Mouse (Mus musculus) CH12.LX (cell line): ENCODE results near the gene Rcn1. TPM values are rescaled to one million over a fixed set of nuclear protein-coding genes. Genes with fewer than 3 reads are reported as not detected.
A peak's percentile ranks its signal among the peaks of the same experiment; 100 is the strongest.

Experiments
- DNase-seq: peaks from one replicate; pipeline ENCODE4 v3.0.0-alpha.2; 2013; ENCODE audit errors: extremely low read depth
- H3K27ac ChIP-seq: 2 replicates; pipeline ENCODE4 v1.5.1; 2012; ENCODE audit warnings: low read depth, mild to moderate bottlenecking, control low read depth, moderate library complexity; ENCODE audit not compliant: insufficient read depth
- H3K27me3 ChIP-seq: replicated peaks from 2 replicates; pipeline ENCODE3; 2012; ENCODE audit warnings: inconsistent platforms
- H3K36me3 ChIP-seq, 2 experiments: replicated peaks in 1 of 2; 2 replicates each; pipeline versions ENCODE3 to v1.6.1; 2012; ENCODE audit warnings: inconsistent platforms in 1 of 2, low read length in 1 of 2, mild to moderate bottlenecking in 1 of 2, mixed read lengths in 1 of 2, moderate library complexity in 1 of 2; ENCODE audit not compliant: control insufficient read depth in 1 of 2, insufficient read depth in 1 of 2
- H3K4me1 ChIP-seq, 2 experiments: 2 replicates each; pipeline ENCODE4 v1.6.1; 2012; ENCODE audit warnings: inconsistent platforms in 1 of 2, moderate library complexity in 1 of 2; ENCODE audit not compliant: insufficient read depth in 2 of 2, control insufficient read depth in 1 of 2
- H3K4me2 ChIP-seq: 2 replicates; pipeline ENCODE4 v1.6.1; 2012; ENCODE audit warnings: low read depth, mild to moderate bottlenecking, control low read depth; ENCODE audit not compliant: poor library complexity, insufficient read depth, severe bottlenecking
- H3K4me3 ChIP-seq, 3 experiments: fragments of 150-350 bp in 1 of 3; sonication (generic) in 1 of 3; replicated peaks in 1 of 3; 2 replicates each; pipeline versions ENCODE3 to v1.5.1; 2011 to 2012; ENCODE audit warnings: low read depth in 2 of 3, low read length in 2 of 3, mild to moderate bottlenecking in 2 of 3, moderate library complexity in 2 of 3, control low read depth in 1 of 3, improper control_type of control experiment in 1 of 3, inconsistent platforms in 1 of 3, mixed read lengths in 1 of 3; ENCODE audit not compliant: poor library complexity in 1 of 3
- H3K79me2 ChIP-seq: replicated peaks from 2 replicates; pipeline ENCODE4 v1.6.1; 2012; ENCODE audit warnings: mild to moderate bottlenecking, moderate library complexity; ENCODE audit not compliant: control insufficient read depth, poor library complexity, insufficient read depth, severe bottlenecking; ENCODE audit errors: extremely low read depth
- H3K9ac ChIP-seq: 2 replicates; pipeline ENCODE4 v1.6.1; 2012; ENCODE audit warnings: low read depth, mild to moderate bottlenecking, control low read depth, moderate library complexity; ENCODE audit not compliant: insufficient read depth
- H3K9me3 ChIP-seq: replicated peaks from 2 replicates; pipeline ENCODE3; 2012; ENCODE audit warnings: low read length, inconsistent platforms, mixed read lengths
- CTCF ChIP-seq, 2 experiments: IDR thresholded peaks in 1 of 2; conservative IDR thresholded peaks in 1 of 2; 2 replicates each; pipeline ENCODE4 v1.5.1; 2011 to 2012; ENCODE audit warnings: low read depth in 2 of 2, low read length in 2 of 2, improper control_type of control experiment in 1 of 2, inconsistent platforms in 1 of 2, mild to moderate bottlenecking in 1 of 2, moderate library complexity in 1 of 2
- E2F4 ChIP-seq: IDR thresholded peaks from 2 replicates; pipeline ENCODE4 v1.6.1; 2011; ENCODE audit warnings: low read depth, low read length, improper control_type of control experiment; ENCODE audit not compliant: insufficient replicate concordance
- ELF1 ChIP-seq: IDR thresholded peaks from 2 replicates; pipeline ENCODE4 v1.6.1; 2014; ENCODE audit warnings: low read depth, mild to moderate bottlenecking, inconsistent platforms, low read length, improper control_type of control experiment
- EP300 ChIP-seq: IDR thresholded peaks from 2 replicates; pipeline ENCODE4 v1.6.1; 2011; ENCODE audit warnings: low read length, improper control_type of control experiment
- IRF4 ChIP-seq: IDR thresholded peaks from 2 replicates; pipeline ENCODE4 v1.6.1; 2014; ENCODE audit warnings: low read depth, mild to moderate bottlenecking, inconsistent platforms, low read length, improper control_type of control experiment
- JUN ChIP-seq: IDR thresholded peaks from 2 replicates; pipeline ENCODE4 v1.6.1; 2011; ENCODE audit warnings: low read depth, mild to moderate bottlenecking, low read length, improper control_type of control experiment, moderate library complexity; ENCODE audit not compliant: insufficient read depth
- JUND ChIP-seq: conservative IDR thresholded peaks from 2 replicates; pipeline ENCODE4 v1.6.1; 2011; ENCODE audit warnings: low read depth, low read length, improper control_type of control experiment
- MAFK ChIP-seq: IDR thresholded peaks from 2 replicates; pipeline ENCODE4 v1.6.1; 2011; ENCODE audit warnings: low read length, improper control_type of control experiment; ENCODE audit not compliant: insufficient replicate concordance
- MAX ChIP-seq: IDR thresholded peaks from 2 replicates; pipeline ENCODE4 v1.6.1; 2011; ENCODE audit warnings: low read length, improper control_type of control experiment
- MAZ ChIP-seq: IDR thresholded peaks from 2 replicates; pipeline ENCODE4 v1.6.1; 2012; ENCODE audit warnings: low read depth, mild to moderate bottlenecking, inconsistent platforms, low read length, improper control_type of control experiment, moderate library complexity
- MEF2A ChIP-seq: IDR thresholded peaks from 2 replicates; pipeline ENCODE4 v1.6.1; 2014; ENCODE audit warnings: low read depth, mild to moderate bottlenecking, inconsistent platforms, low read length, improper control_type of control experiment, borderline replicate concordance
- MXI1 ChIP-seq: IDR thresholded peaks from 2 replicates; pipeline ENCODE4 v1.6.1; 2011; ENCODE audit warnings: mild to moderate bottlenecking, low read depth, low read length, improper control_type of control experiment
- MYC ChIP-seq: IDR thresholded peaks from 2 replicates; pipeline ENCODE4 v1.6.1; 2011; ENCODE audit warnings: low read depth, mild to moderate bottlenecking, improper control_type of control experiment, low read length
- NELFE ChIP-seq: IDR thresholded peaks from 2 replicates; pipeline ENCODE4 v1.6.1; 2011; ENCODE audit warnings: low read depth, low read length, improper control_type of control experiment
- NRF1 ChIP-seq: IDR thresholded peaks from 2 replicates; pipeline ENCODE4 v1.6.1; 2014; ENCODE audit warnings: low read depth, mild to moderate bottlenecking, inconsistent platforms, low read length, improper control_type of control experiment, moderate library complexity
- POLR2A ChIP-seq: IDR thresholded peaks from 2 replicates; pipeline ENCODE4 v1.6.1; 2011; ENCODE audit warnings: low read depth, mild to moderate bottlenecking, improper control_type of control experiment, low read length
- RAD21 ChIP-seq: IDR thresholded peaks from 2 replicates; pipeline ENCODE4 v1.6.1; 2011; ENCODE audit warnings: low read depth, mild to moderate bottlenecking, low read length, improper control_type of control experiment, moderate library complexity
- SMC3 ChIP-seq: IDR thresholded peaks from 2 replicates; pipeline ENCODE4 v1.6.1; 2011; ENCODE audit warnings: low read depth, low read length, improper control_type of control experiment
- TBP ChIP-seq: conservative IDR thresholded peaks from 2 replicates; pipeline ENCODE4 v1.6.1; 2011; ENCODE audit warnings: low read depth, low read length, improper control_type of control experiment
- TCF12 ChIP-seq: IDR thresholded peaks from 2 replicates; pipeline ENCODE4 v1.6.1; 2014; ENCODE audit warnings: low read depth, mild to moderate bottlenecking, inconsistent platforms, low read length, improper control_type of control experiment
- UBTF ChIP-seq: IDR thresholded peaks from 2 replicates; pipeline ENCODE4 v1.6.1; 2012; ENCODE audit warnings: low read depth, mild to moderate bottlenecking, inconsistent platforms, low read length, improper control_type of control experiment, moderate library complexity
- USF2 ChIP-seq: conservative IDR thresholded peaks from 2 replicates; pipeline ENCODE4 v1.6.1; 2011; ENCODE audit warnings: low read depth, low read length, improper control_type of control experiment
- ZC3H11A ChIP-seq: IDR thresholded peaks from 2 replicates; pipeline ENCODE4 v1.6.1; 2012; ENCODE audit warnings: low read depth, mild to moderate bottlenecking, inconsistent platforms, low read length, improper control_type of control experiment
- ZKSCAN1 ChIP-seq: IDR thresholded peaks from 2 replicates; pipeline ENCODE4 v1.6.1; 2012; ENCODE audit warnings: low read depth, inconsistent platforms, low read length, improper control_type of control experiment, borderline replicate concordance
- ZNF384 ChIP-seq: IDR thresholded peaks from 2 replicates; pipeline ENCODE4 v1.6.1; 2012; ENCODE audit warnings: low read depth, low read length, improper control_type of control experiment, inconsistent platforms
- dilution Hi-C: fragments of 300-500 bp; cut with MboI; formaldehyde crosslinking; loops from 2 replicates; pipeline ENCODE4 v1.14.3; 2020; ENCODE audit warnings: low sequenced_read_pairs; ENCODE audit not compliant: extremely low pct_unique_long_range_greater_than_20kb, extremely low pct_ligation_motif_present
- in situ Hi-C: fragments of 300-500 bp; cut with MboI; formaldehyde crosslinking; loops from 3 replicates; pipeline ENCODE4 v1.14.3; 2019; ENCODE audit warnings: low sequenced_read_pairs, low pct_ligation_motif_present, low pct_unique_long_range_greater_than_20kb, mixed read lengths
- polyA plus RNA-seq: library from polyadenylated mRNA; unstranded; fragments of >175 nt; gene quantifications from 2 replicates; pipeline ENCODE4 v1.2.1, GENCODE M21; 2012; ENCODE audit warnings: low read depth; ENCODE audit not compliant: insufficient read length
- total RNA-seq, 2 experiments: library from RNA; depleted of rRNA; stranded (reverse); fragments of 300-350 nt in 1 of 2; fragments of >200 nt in 1 of 2; gene quantifications; 2 replicates each; pipeline ENCODE4 v1.2.3; 2012 to 2014

Gene Rcn1
- 10.3 and 10.5 TPM in 2 replicates for total RNA-seq (2012; rRNA removed)
- 22.8 and 27.6 TPM in 2 replicates for total RNA-seq (2014; rRNA removed)
- 23.4 and 27.6 TPM in 2 replicates for polyA plus RNA-seq

DNA sequence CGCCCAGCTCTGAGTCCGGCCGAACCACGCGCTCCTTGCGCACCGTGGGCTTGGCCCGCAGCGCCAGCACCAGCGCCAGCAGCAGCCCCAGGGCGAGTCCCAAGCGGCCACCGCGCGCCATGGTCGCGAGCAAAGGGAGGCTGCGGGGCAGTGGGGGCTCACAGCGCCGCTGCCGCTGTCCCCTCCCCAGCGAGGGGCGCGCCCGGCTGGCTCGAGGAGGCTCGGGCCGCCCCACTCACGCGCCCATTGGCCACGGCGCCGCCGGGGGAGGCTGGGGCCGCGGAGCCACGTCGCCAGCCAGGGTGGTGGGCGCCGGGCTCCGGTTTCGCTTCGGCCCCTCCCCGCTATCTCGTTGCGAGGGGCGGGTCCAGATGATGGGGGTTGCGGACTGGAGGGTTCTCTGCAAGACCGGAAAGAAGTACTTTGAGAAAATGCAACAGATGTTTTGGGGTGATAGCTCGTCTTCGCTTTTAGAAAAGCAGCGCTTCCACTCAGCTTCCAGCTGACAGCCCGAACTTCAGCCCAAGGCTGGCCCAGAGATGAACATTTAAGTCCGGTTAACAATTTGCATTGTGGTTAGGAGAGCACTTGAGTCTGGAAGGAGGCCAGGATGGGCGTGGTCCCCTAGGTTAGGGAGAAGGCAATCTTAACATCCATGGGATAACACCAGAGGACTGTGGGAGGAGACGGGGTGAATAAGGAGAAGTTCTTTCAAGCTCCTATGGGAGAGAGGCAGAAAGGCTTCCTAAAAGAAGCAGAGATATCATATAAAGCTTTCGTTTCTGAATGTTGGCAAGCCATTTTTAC is at the start of gene Rcn1:
Gene Rcn1 (minus strand): TSS at position 235 of the 807 bp plus-strand sequence.
- TF ChIP-seq NRF1 (peak; percentile 23; the same call in 1 of the 2 replicates), MXI1 (peak; percentile 66), JUND (no peak), POLR2A (peak; percentile 33; the same call in 1 of the 2 replicates), JUN (no peak), ZC3H11A (no peak), ZNF384 (no peak), NELFE (no peak), ELF1 (0 out of 2 replicates have a peak, but pooled peaks have one; percentile 25), TBP (no peak), ZKSCAN1 (no peak), UBTF (peak; percentile 21; the same call in 1 of the 2 replicates), TCF12 (no peak), IRF4 (peak; percentile 39; the same call in 1 of the 2 replicates)
- TF ChIP-seq, all 38 proteins: peak for 6
- Histone ChIP-seq H3K27me3 (no peaks in the 10 kb centered on the region), H3K4me3 (peak within 1 kb of the TSS; percentile 77 to 91 (median 83)), H3K4me1 (peaks cover 7 to 24% of the 10 kb centered on the region in 2 experiments), H3K79me2 (no peaks in the 10 kb centered on the region), H3K36me3 (peaks cover 0 to 19% of the 10 kb centered on the region in 2 experiments), H3K9me3 (no peaks in the 10 kb centered on the region), H3K4me2 (peak within 1 kb of the TSS; percentile 68), H3K9ac (peak within 1 kb of the TSS; percentile 78), H3K27ac (peak within 1 kb of the TSS; percentile 7)
- in situ Hi-C loops (no loop called here), dilution Hi-C loops (no loop called here)
- peak; percentile 54 for DNase-seq

DNA sequence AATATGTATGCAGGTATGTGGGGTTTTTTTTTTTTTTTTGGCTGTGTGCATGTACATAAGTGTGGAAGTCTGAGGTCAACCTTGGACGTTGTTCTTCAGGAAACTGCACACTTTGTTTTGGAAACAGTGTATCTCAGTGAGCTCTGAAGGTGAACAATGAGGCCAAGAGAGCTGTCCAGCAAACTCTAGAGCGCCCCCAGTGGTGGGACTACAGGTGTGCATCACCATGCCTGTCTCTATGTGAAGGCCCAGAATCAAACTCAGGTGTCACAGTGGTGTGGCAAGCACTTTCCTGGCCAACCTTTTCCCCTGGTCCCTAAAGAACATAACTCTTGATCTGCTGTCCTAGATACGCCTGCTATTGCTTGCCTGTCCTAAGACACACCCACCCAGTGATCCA is 45.0 kb upstream of the Rcn1 start:
- dilution Hi-C loops, result no loop called here
- peak; percentile 52 for DNase-seq
- TF ChIP-seq NRF1, result no peak
- no peak for TF ChIP-seq JUN
- TF ChIP-seq MYC, result no peak
- TF ChIP-seq MEF2A, result no peak
- TF ChIP-seq MAX, result no peak
- TF ChIP-seq ZC3H11A, result no peak
- TF ChIP-seq MAZ, result no peak
- TF ChIP-seq RAD21, result peak; percentile 22
- TF ChIP-seq MAFK, result no peak
- no peak for TF ChIP-seq USF2
- TF ChIP-seq E2F4, result no peak
- 0 out of 2 replicates have a peak, but pooled peaks have one; percentile 12 for TF ChIP-seq SMC3
- no peak for TF ChIP-seq EP300
- no peak for TF ChIP-seq ZKSCAN1
- no peak for TF ChIP-seq TCF12
- peak; percentile 71 to 76 for TF ChIP-seq CTCF (conservative IDR thresholded peaks at IDR 0.05 in 1 of 2, IDR thresholded peaks at IDR 0.05 in 1 of 2; ENCODE audit: low read depth in 2 of 2, low read length in 2 of 2)

More for the DNA sequence above, 45.0 kb upstream of the Rcn1 start:
- no peaks in the 10 kb centered on the region for H3K79me2 ChIP-seq
- H3K27ac ChIP-seq, result no peak overlapping the region
- in situ Hi-C loops, result no loop called here
- H3K9ac ChIP-seq, result no peak overlapping the region
- H3K4me1 ChIP-seq, result peaks cover 6 to 8% of the 10 kb centered on the region in 2 experiments; a peak in 3 of 4 replicates
- no peaks in the 10 kb centered on the region for H3K9me3 ChIP-seq
- no peak overlapping the region for H3K4me2 ChIP-seq
- no peak overlapping the region for H3K4me3 ChIP-seq
- H3K36me3 ChIP-seq, result no peaks in the 10 kb centered on the region
- no peaks in the 10 kb centered on the region for H3K27me3 ChIP-seq
